Mouse (Mus musculus) C2C12 (cell line): Measurements from ENCODE around the gene Gm16451. TPM values are rescaled to one million over a fixed set of nuclear protein-coding genes. Genes with fewer than 3 reads are reported as not detected.
"Not testable (repeated sequence)": the region's sequence is repeated elsewhere in the genome, so short reads cannot be mapped to it uniquely, and the experiment has no call there.

Source experiments
- H3K27me3 ChIP-seq: one replicate; pipeline ENCODE4 v1.6.1; 2011; ENCODE audit not compliant: control insufficient read depth, insufficient read depth, insufficient read length
- H3K36me3 ChIP-seq: one replicate; pipeline ENCODE4 v1.6.1; 2011; ENCODE audit not compliant: control insufficient read depth, insufficient read depth
- H3K4me3 ChIP-seq: one replicate; pipeline ENCODE4 v1.5.1; 2011; ENCODE audit warnings: mild to moderate bottlenecking, control low read depth; ENCODE audit not compliant: poor library complexity, insufficient read depth, severe bottlenecking
- H3K79me2 ChIP-seq: one replicate; pipeline ENCODE4 v1.6.1; 2011; ENCODE audit not compliant: control insufficient read depth, insufficient read depth
- H3K79me3 ChIP-seq: one replicate; pipeline ENCODE4 v1.6.1; 2011; ENCODE audit warnings: low read depth, control low read depth
- H3ac ChIP-seq: one replicate; pipeline ENCODE3; 2011; ENCODE audit warnings: low read depth; ENCODE audit not compliant: control insufficient read depth, insufficient read length
- long read RNA-seq, 2 experiments: library from polyadenylated mRNA; unstranded; transcript quantifications; one replicate each; pipeline ENCODE4 v2.0.0; 2019 to 2020
- polyA plus RNA-seq: library from polyadenylated mRNA; unstranded; fragments of >200 nt; fragmentation: generic; extraction: Trizol; gene quantifications from one replicate; pipeline ENCODE4 v1.2.1, GENCODE M21; 2012; ENCODE audit warnings: missing spikeins

Gm16451 gene
- not detected for polyA plus RNA-seq
- long read RNA-seq, experiment 1: 0 reads
- long read RNA-seq, experiment 2: 0 reads

GRCm38 (mm10) chr7:22118145-22118544, at the start of gene Gm16451:
Gene Gm16451, minus strand, starts transcription at chr7:22118245.
- not testable (repeated sequence) for H3K79me3 ChIP-seq, H3K27me3 ChIP-seq, H3K4me3 ChIP-seq, H3ac ChIP-seq, H3K79me2 ChIP-seq, H3K36me3 ChIP-seq

GRCm38 (mm10) chr7:22163935-22164334, 45.9 kb upstream of the Gm16451 start, which contains the start of gene Vmn1r142:
Gene Vmn1r142, minus strand, starts transcription at chr7:22164035.
- H3K79me2 ChIP-seq, H3ac ChIP-seq, H3K36me3 ChIP-seq, H3K79me3 ChIP-seq, H3K27me3 ChIP-seq, H3K4me3 ChIP-seq: not testable (repeated sequence)

- not testable (repeated sequence) for H3K4me3 ChIP-seq, H3K79me3 ChIP-seq, H3K27me3 ChIP-seq, H3ac ChIP-seq, H3K36me3 ChIP-seq, H3K79me2 ChIP-seq
These were observed 16.6 kb upstream of the Gm16451 start, which contains the start of gene Gm10666 for GRCm38 (mm10) chr7:22134641-22135040. Gene Gm10666, minus strand, starts transcription at chr7:22134741.

- H3K4me3 ChIP-seq, H3K36me3 ChIP-seq, H3ac ChIP-seq, H3K27me3 ChIP-seq, H3K79me3 ChIP-seq, H3K79me2 ChIP-seq: not testable (repeated sequence)
These were observed 49.3 kb downstream of the Gm16451 start, which contains the start of gene Vmn1r139 for GRCm38 (mm10) chr7:22068757-22069156. Gene Vmn1r139, plus strand, starts transcription at chr7:22069057.

Other genes starting within 250 kb of the Gm16451 start
- gene Gm5891, start 197.0 kb downstream of the Gm16451 start, polyA plus RNA-seq: not detected
- not detected for gene Vmn1r137, start 123.7 kb downstream of the Gm16451 start, polyA plus RNA-seq
- not detected for gene Vmn1r138, start 89.3 kb downstream of the Gm16451 start, polyA plus RNA-seq
- not detected for gene Gm6176, start 61.9 kb downstream of the Gm16451 start, polyA plus RNA-seq
- not detected for gene Vmn1r139, start 49.2 kb downstream of the Gm16451 start, polyA plus RNA-seq
- gene Gm10666, start 16.5 kb upstream of the Gm16451 start, polyA plus RNA-seq: not detected
- gene Vmn1r142, start 45.8 kb upstream of the Gm16451 start, polyA plus RNA-seq: not detected
- gene Vmn1r143, start 71.1 kb upstream of the Gm16451 start, polyA plus RNA-seq: not detected
- not detected for gene Gm8653, start 83.0 kb upstream of the Gm16451 start, polyA plus RNA-seq
- gene Gm8453, start 111.2 kb upstream of the Gm16451 start, polyA plus RNA-seq: not detected
- not detected for gene Gm4187, start 211.5 kb upstream of the Gm16451 start, polyA plus RNA-seq